Mouse (Mus musculus) kidney, adult 9 months (tissue): ENCODE measurements around the gene Lrp5.

ENCODE experiments used
- DNase-seq: peaks from one replicate; pipeline ENCODE4 v3.0.0; 2022

The Lrp5 gene

DNA sequence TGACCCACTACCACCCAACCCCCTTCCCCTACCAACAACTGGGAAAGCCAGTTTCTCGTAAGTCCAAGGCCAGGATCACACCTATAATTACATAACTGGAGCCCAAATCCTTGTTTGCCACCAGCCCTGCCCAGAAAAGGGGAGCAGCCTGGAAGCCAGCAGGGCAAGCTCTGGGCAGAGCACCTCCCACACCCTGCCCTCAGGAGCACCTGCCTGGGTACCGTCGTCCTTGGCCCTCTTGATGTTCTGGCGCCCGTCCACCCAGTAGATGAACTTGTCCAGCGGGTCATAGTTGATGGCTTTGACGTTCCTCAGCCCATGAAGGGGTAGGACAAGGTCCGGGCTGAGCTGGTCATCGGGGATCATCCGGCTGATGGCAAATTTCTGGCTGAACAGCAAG, 76.5 kb downstream of the Lrp5 start:
- DNase-seq, result peak; percentile 26

DNA sequence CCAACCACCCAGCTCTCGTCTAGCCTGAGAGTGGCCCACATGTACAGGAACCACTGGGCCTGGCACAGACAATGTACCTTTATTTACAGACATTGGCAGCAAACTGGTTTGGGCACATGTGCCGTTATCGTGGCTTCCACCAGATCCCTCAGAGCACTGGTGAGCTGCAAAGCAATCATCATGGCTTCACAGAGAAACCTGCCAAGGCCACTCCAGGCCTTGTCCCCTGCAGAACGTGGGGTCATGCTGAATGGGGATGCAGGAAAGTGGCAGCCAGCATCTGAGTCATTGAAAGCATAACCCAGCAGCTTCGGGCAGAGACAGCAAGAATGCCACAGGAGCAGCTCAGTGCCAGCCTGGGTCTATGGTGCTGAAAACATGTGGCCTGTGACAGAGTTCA, 92.0 kb downstream of the Lrp5 start:
- no peak for DNase-seq

DNA sequence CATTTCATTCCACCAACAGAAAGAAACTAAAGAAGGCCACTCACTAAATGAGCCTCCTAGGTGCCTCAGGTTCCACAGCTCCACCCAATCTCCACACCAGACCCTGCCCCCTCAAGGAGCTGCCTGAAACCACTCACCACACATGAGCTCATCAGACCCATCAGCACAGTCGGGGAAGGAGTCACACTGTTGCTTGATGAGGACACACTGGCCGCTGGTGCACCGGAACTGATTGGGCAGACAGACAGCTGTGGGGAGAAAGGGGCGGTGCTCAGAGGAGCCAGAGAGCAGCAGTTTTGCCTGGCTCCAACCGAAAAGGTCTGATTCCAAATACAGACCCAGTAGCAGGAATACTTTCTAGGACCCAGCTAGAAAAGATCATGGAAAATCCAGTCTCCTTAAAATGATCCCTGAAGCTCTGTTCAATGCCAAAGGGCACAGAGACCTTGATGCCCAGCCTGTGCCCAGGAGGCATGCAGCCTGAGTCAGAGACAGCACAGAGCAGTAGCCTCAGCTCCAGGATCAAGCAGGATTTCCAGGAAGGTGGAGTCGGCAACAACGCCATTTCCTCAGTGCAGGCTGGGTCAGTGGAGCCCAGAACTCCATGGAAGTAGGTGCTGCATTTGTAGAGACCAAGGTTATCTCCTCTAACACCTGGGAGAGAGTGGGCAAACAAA, 92.8 kb downstream of the Lrp5 start:
- no peak for DNase-seq

DNA sequence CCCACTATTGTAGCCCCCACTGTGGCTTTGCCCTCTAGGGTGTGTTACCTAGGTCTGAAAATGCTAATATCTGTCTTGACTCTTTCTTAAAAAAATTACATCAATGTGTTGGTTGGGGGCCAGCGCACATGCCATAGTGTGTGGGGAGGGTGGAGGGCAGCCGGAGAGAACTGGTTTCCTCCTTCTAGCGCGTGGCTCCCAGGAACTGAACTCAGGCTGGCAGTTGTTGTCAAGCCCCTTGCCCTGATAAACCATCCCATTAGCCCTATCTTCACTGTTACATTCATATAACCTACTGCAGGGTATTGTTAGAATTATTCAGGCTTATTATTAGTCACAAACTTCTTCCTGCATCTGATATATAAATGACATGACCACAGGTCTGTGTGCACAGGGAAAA, 96.4 kb downstream of the Lrp5 start:
- no peak for DNase-seq

DNA sequence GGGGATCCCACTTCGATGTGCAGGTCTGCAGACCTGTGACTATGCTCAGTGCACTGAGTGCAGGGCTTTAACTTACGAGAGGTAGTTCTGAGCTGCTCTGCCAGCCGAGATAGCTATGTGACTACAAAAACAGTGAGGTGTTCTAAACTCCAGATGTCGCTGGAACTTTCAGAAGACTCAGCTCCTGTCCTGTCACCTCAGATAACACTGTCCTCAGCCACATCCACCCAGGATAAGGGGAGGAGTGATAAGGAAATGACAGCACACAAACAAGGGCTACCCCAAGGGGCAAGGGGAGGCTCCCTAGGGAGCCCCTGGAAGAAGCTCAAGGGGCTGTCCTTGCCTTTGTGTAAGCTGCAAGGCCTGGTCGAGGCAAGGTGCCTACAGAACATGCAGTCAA, 96.8 kb downstream of the Lrp5 start:
- DNase-seq, result no peak

DNA sequence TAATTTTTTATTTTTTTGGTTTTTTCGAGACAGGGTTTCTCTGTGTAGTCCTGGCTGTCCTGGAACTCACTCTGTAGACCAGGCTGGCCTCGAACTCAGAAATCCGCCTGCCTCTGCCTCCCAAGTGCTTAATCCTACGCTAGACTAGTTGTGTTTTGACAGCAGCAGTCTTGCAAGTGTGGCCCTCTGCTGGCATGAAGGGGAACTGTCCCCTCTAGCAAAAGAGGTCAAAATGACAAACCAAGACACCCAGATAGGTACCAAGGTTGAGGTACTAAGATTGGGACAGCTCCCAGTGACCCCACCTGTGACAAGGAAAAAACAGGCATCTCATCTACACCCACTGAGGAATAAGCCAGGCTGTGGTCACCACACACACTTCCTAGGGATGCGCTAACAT, 98.6 kb downstream of the Lrp5 start:
- peak; percentile 55 for DNase-seq

DNA sequence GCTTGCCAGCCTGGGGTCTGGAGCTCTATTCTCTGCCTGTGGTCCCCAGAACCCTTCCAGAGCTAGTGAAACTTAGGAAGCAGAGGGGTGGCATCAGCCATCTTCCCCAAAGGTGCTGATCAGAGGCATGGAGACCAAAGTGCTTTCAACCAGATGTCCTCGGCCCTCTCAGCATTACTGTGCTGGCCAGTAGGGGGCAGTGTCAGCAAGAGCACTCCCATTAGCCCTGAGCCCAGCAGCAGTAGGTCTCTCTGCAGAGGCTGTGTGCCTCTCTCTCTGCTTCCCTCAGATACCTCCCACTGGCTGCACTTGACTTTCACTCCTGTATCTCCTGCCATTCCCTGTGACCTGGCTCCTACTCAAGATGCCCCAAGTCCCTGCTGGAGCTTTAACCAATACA, 99.8 kb downstream of the Lrp5 start:
- DNase-seq, result peak; percentile 57

DNA sequence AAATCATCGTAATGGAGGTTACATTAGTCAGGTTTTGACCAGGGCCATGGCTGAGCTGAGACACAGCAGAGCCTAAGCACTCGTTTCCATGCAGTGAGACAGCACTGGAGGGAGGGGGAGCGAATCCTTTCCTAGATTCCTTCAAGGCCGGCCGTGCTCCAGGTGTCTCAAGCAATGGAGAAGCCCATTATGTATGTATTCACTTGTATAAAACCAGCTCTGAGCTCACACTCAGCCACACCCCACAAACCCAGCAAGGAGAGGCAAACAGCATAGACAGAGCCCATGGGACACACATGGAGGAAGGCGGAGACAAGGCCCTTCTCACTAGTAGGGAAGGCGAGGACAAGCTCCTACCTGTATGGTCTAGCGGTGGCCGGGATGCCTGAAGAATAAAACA, 100.3 kb downstream of the Lrp5 start:
- DNase-seq, result no peak

DNA sequence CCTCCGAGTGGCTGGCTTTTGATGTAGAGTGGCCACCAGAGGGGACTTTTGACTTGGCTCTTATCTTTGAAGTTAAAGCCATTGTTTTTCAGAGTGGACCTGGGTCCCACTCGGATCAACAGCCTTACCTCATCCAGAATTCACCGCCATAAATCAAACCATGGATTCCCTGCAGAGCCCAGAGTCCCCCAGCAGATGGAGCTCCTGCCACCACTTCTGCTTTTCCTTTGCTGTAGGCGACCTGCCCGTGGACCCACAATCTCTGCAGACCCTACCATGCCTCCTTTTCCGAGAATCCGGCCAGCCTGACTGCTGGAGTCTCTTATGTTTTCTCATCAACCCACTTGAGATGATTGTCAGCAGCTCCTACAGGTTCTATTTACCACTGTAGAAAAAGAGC, 105.0 kb downstream of the Lrp5 start:
- DNase-seq, result peak; percentile 72

DNA sequence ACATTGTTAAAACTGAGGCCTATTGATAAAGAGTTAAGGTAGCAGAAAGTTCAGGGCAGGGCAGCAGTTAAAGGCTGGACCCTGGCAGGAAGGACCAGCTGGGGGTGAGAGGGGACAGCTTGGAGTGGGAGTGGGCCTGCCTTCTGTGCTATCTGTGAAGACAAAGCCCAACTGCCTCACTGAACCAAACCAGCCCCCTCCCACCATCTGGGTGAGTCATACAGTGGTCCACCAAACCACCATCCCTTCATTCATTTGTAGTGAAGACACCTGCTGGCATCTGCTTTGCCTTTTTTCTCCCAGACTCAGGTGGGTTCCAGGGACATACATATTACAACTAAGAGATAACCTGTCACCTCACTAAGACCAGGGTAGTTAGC, 108.5 kb downstream of the Lrp5 start:
- no peak for DNase-seq

DNA sequence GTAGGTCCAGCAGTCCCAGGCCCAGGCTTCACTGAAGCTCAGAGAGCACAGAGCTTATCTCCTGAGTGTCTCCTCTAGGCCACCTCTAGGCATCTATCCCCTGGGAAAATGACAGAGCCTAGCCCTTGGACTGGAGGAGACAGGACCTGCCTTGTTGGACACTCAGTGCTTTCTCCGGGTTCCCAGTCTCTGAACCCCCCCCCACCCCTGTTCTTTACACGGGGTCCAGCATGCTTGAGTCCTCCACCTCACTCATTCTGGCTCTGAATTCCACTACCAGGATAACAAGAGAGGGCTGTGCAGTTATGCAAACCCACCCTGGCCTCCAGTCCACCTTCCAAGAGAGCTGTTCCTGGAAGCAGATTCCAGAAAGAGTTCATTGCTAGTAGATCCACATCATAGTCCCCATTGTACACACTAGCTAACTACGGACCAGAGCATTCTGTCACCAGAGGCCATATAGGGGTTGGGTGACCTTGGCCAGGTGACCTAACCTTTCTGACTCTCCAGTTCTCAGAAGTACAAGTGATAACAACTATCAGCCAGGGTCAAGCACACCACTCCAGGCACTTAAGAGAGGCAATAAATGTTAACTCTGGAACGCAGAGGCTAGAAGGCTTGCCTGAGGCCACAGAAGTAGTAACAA, 109.0 kb downstream of the Lrp5 start:
- DNase-seq, result no peak

DNA sequence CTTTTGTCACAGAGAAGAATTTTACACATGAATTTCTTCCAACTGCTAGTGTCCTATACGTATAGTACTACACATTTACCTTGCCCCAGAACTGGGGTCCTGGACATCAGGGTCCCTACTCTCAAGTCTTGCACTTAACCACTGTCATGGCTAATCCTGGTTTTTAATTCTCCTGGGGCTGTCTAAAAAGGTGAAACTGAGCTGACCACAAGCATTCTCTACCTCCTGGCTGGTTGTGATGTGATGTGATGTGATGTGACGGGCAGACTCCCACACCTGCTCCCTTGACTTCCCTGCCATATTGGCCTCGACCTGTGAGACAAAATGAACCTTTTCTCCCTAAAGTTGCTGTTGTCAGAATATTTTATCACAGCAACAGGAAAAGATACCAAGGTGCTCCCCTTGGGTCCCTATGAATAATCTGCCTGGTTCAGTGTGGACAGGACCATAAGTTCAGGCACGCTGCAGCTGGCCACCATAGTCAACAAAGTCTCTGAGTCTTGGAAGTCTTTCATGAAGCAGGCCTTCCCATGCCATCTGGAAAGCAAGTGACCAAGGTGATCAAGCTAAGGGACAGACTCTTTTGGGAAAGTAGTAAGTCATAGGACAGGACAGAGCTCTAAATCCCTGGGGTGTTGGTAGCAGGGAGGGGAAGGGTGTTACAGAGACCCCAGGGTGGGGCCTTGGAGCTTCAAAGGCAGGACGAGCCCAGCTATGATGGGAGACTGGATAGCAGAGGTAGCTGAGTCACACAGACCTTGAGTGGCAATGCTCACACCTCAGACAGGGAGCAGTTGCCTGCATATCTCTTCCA, 109.7 kb downstream of the Lrp5 start:
- no peak for DNase-seq

DNA sequence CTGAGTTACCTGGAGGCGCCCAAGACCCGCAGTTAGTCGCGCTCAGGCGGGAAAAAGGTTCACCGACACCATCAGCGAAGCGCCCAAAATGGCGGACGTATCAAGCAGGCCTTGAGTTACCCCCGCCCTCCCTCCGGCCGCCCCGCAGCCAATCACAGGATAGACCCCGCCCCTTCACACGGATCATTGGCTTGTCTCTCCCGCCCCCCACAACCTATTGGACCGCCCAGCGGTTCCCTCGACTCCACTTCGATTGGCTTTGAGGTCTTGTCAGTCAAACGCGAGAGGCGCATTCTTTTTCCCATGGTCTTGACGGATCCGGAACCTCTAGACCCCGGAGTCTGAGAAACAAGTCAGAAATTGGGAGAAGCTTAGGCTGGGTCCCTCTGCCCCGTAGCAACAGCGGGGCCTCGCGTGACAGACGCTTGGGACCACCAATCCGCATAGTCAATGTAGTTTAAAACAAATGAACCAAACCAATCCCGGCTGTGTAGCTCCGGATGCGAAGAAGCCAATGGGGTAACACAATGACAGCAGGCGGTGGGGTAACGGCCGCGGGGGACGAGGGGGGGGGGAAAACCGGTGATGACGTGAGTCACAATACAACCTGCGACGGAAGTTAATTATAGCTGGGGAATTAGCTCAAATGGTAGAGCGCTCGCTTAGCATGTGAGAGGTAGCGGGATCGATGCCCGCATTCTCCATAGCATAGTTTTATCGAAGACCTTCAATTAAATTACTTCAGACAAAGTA, 110.6 kb downstream of the Lrp5 start, which contains the start of gene Ppp6r3:
Gene Ppp6r3 (minus strand): TSS at position 118 of the 753 bp plus-strand sequence.
- DNase-seq, result peak; percentile 99

DNA sequence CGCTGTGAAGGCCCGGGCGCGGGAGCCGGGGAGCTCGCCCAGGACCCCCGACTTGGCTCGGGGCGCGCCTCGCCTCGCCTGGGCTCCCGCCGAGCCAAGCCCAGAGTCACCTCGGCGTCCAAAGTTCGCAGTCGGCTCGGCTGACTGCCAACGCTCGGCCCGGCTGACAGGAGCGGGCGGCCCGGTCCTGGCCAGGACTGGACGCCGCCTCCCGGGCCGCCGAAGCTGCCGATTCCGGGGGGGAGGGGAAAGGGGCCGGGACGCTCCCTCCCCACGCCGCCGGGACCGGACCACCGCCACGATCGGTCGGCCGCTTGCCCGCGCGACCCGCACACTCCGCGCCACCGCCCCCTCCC, 111.1 kb downstream of the Lrp5 start:
- DNase-seq, result peak; percentile 92

DNA sequence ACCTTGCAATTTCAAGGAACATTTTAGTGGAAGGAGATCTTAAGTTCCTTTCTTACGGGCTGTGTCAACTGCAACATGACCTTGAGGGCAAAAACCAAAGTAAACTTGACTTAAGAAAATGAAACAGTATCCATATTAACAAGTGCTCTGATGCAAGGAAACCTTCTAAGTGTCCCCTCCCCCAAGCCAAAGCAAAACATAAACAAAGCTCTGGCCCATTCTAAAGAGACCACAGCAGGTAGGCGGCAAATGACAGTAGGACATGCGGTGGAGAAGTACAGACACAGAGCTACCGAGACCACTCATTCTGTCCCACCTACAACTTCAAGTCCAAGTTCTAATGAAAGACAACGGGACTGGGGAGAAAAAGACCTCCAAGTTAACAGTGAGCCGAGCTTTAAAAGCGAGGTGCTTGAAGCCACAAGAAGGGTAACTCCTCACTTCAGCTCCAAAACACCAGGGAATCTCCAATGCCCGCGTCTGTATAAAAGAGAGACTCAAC, 111.7 kb downstream of the Lrp5 start:
- peak; percentile 47 for DNase-seq

DNA sequence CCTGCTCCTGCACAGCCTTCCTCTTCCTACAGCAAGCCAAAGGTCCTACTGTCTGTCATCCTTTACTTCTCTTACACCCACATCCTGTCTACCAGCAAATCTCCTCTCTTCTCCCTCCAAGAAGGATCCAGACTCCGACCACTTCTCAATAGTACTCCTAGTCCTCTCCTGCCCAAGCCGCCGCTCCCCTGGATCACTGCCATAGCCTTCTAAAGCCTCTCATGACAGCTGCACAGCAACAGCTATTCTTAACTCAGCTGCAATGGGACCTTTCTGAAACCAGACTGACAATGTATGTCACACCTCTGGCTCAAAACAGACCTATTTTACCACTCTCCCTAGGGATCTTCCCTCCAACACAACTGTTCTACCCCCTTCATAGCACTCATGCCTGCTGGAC, 122.1 kb downstream of the Lrp5 start:
- DNase-seq, result no peak

DNA sequence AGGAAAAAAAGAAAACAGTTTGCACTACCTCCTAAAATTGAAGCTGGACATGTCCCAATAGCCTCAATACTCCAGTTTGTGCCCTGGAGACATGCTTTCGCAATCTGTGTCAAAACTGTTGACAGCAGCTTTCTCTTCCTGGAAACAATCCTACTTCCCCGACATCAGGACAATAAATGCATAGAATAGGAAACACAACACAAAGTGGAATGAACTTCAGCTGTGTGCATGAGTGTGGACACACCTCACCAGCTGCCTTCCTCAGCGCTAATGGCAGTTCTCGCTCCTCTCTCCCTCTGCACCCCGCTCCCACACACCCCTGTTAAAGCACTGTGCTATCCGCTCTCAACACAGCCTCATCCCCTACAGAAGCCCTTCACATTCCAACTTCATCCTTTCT, 123.6 kb downstream of the Lrp5 start:
- DNase-seq, result no peak

DNA sequence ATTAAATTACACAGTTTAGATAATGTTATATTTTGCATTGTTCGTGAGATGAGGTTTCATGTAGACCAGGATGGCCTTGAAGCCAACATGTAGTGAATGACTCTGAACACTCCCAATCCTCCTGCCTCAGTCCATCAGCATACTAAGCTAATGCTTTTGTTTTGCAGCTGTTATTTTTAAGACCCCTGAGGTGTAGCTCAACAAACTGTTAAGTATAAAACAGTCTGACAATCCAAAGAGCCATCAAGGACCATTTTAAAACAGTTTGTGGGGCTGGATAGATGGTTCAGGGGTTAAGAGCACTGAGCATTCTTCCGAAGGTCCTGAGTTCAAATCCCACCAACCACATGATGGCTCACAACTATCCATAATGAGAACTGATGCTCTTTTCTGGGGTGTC, 124.1 kb downstream of the Lrp5 start:
- DNase-seq, result no peak

DNA sequence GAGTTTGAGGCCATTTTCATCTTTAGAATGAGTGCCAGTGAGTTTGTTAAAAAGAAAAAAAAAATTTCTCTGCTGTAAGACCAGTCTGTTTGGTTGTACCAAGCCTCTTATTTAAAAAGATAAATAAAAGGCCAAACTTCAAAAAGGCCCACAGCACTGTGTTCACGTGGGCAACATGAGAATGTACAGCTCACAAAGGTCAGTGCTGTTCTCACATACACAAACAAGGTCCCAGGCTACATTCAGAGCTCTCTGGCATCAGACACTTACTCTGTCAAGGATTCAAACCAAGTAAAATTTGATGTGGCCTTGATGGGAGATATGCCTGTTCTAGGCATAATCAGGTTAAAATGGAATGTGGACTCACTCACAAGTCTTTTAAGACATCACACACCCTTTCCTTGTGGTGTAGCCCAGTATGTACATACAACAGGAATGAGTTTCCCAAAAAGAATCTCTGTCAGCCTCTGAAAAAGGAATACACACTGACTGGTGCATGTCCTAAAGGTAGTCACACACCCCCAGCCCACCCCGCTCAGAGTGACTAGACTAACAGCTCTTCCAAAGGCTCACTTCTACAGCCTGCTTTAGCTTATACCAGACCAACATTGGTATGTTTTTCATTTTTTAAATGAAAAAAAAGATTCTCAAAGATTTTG, 130.1 kb downstream of the Lrp5 start:
- DNase-seq, result no peak

DNA sequence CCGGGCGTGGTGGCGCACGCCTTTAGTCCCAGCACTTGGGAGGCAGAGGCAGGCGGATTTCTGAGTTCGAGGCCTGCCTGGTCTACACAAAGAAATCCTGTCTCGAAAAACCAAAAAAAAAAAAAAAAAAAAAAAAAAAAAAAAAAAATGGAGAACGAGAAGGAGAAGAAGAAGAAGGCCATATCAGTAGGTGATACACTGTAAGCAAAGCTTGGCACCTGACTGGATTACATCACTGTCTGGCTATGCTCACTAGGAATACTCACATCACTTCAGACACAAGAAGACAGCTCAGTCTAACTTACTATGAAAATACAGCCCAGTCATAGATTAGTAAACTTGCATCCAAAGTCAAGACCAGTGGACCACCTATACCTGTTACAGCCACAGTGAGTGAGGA, 131.6 kb downstream of the Lrp5 start:
- no peak for DNase-seq

DNA sequence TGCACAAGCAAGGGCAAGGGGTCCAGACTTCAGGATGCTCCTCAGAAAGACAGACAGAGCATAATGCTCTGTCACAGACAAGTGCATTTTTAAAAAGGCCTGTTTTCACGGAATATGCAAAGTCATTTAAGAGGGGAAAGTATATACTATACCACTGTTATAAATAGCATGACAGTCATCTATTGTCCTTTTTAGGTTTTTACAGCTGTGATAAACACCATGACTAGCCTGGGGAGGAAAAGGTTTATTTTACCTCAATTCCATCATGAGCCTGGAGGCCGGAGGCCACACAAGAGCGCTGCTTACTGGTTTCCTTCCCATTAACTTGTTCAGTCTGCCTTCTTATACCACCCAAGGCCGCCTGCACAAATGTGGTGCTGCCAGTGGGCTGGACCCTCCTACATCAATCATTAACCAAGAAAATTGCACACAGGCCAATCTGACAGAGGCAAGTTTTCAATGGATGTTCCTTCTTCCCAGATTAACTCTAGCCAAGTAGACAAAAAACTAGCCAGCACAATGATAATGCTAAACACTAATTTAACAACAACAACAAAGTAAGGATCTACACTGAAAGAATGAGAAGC, 134.7 kb downstream of the Lrp5 start:
- peak; percentile 87 for DNase-seq

DNA sequence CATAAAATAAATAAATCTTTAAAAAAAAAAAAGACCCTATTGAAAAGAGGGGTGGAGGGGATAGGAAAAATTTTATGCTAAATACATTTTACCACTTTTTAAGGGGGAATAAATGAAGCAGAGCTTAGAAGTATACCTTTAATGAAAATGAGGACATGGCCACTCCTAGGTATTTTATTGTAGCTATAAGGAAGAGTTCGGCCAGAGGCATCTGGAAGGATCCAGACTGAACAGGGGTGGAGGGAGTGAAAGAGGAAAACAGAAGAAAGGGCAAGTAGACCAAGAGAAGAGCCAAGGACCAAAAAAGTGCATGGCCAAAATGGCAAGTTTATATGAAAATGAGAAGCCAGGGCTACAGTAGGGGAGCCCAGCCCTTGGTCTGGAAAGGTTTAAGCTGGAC, 136.3 kb downstream of the Lrp5 start:
- DNase-seq, result no peak
